Mouse (Mus musculus): Measurements from ENCODE around the gene Fam168a. TPM values are rescaled to one million over a fixed set of nuclear protein-coding genes. Genes with fewer than 3 reads are reported as not detected.
"Not testable (repeated sequence)": the region's sequence is repeated elsewhere in the genome, so short reads cannot be mapped to it uniquely, and the experiment has no call there.

The Fam168a gene
- polyA plus RNA-seq, 1 experiment from 2014 or later, result 102 TPM

DNA sequence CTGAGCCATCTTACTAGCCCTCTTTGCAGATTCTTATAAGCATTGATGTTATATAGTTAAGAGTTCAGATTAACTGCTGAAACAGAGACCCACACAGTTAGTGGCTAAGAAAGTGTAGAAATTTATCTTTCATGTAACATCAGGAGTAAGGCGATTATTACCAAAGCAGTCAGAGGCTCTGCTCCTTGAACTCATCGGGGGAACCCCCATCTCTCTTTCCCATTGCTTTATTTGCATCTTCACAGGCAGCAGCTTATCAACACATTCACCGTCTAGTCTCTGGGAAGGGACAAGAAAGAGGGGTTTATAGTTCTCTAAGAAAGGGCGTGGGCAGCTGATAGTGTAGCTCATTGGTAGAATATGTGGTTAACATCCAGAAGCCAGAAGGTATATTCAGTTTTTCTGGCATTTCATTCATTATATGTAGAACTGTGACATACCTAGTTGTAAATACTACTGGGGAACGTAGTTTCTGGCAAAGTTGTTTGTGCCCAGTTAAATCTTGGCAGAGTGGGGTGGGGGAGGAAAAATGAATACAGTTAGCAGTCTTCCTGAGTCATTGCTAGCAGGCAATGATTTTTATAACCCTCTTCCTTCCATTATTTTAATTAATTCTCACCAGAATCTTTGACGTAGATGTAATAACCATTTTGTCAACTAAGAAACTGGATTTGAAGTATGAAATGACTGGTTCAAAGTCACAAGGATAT lies 26.1 kb downstream of the Fam168a start:
- H3K4me2 ChIP-seq (ENCODE audit: low read length), result no peak overlapping the region
- H3K36me3 ChIP-seq (ENCODE audit: control insufficient read depth, insufficient read depth, low read length), result no peaks in the 10 kb centered on the region
- H3K4me1 ChIP-seq (ENCODE audit: control insufficient read depth, insufficient read depth, low read depth, low read length), result peaks cover 7% of the 10 kb centered on the region
- ATAC-seq, result no peak
- H3K27ac ChIP-seq (ENCODE audit: low read depth, low read length), result no peak overlapping the region
- no peak overlapping the region for H3K4me3 ChIP-seq (ENCODE audit: low read length)
- no peaks in the 10 kb centered on the region for H3K27me3 ChIP-seq (replicated peaks; ENCODE audit: control insufficient read depth, insufficient read depth, low read length)
- 67% methylated on average over 6 of the region's 6 CpGs for WGBS
- no peaks in the 10 kb centered on the region for H3K9me3 ChIP-seq (ENCODE audit: control insufficient read depth, low read length)
- no peak overlapping the region for H3K9ac ChIP-seq (ENCODE audit: low read depth, low read length)

DNA sequence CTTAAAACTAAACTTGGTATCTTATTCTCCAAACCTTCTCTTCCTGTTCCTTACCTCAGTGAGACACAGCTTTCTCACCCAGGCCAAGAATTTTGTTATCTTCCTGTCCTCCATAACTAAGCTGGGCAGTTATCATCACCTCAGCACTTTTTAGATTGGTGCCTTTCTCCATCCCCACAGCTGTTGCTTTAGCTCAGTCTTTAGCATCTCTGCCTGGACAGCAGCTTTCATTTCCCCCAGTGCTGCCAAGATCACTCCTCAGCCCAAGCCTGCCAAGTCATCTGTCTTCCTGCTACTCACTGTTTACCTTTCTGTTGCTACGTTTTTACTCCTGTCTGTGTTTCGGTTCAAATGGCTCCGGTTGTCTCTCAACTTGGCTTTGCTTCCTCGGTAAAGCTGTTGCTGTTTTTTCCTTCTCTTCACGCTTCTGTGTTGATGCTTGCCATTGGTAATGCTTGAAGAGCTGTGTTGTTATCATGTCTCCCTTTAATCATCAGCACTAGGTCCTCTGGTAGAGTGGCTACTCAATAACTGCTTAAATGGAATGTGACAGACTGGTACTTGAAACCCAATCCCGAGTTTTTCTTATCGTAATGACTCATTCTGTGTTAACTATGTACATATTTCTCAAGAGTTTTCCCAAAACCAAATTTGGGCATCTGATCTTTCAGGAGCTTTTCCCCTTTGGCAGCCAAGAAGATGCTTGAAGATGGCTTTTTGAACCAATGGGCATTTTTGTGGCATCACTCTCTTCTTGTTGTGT lies 26.8 kb downstream of the Fam168a start:
- WGBS, result 50% methylated on average over 7 of the region's 7 CpGs
- Histone ChIP-seq H3K27me3 (replicated peaks; ENCODE audit: control insufficient read depth, insufficient read depth, low read length) (no peaks in the 10 kb centered on the region), H3K4me2 (ENCODE audit: low read length) (no peak overlapping the region), H3K4me3 (ENCODE audit: low read length) (no peak overlapping the region), H3K9ac (ENCODE audit: low read depth, low read length) (no peak overlapping the region), H3K9me3 (ENCODE audit: control insufficient read depth, low read length) (no peaks in the 10 kb centered on the region), H3K27ac (ENCODE audit: low read depth, low read length) (peak overlapping the region; percentile 29; the same call in 1 of the 2 replicates), H3K4me1 (ENCODE audit: control insufficient read depth, insufficient read depth, low read depth, low read length) (peaks cover 7% of the 10 kb centered on the region), H3K36me3 (ENCODE audit: control insufficient read depth, insufficient read depth, low read length) (no peaks in the 10 kb centered on the region)
- ATAC-seq, result no peak

DNA sequence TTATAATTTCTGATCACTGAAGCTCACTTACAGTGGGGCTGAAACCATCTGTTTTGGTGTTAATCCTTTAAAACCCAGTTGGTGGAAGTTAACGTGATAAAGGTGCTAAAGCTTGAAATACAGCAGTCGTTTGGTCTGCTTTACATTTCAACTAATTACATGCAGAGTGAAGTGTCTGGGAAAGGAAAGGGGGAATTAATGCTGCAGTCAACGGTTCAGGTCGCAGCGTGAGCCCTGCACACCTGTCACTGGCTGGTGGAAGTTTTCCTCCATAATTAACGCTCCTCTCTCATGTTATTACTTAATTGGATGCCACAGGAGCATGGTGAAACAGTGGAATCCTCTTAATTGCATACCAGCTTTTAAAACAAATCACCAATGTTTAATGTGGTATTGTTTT lies 27.8 kb downstream of the Fam168a start:
- no peaks in the 10 kb centered on the region for H3K27me3 ChIP-seq (replicated peaks; ENCODE audit: control insufficient read depth, insufficient read depth, low read length)
- ATAC-seq, result peak; percentile 59; the same call in 1 of the 2 replicates
- H3K4me3 ChIP-seq (ENCODE audit: low read length), result no peak overlapping the region
- H3K4me1 ChIP-seq (ENCODE audit: control insufficient read depth, insufficient read depth, low read depth, low read length), result peaks cover 7% of the 10 kb centered on the region
- no peak overlapping the region for H3K4me2 ChIP-seq (ENCODE audit: low read length)
- no peaks in the 10 kb centered on the region for H3K9me3 ChIP-seq (ENCODE audit: control insufficient read depth, low read length)
- H3K9ac ChIP-seq (ENCODE audit: low read depth, low read length), result no peak overlapping the region
- 31% methylated on average over 6 of the region's 6 CpGs for WGBS
- no peaks in the 10 kb centered on the region for H3K36me3 ChIP-seq (ENCODE audit: control insufficient read depth, insufficient read depth, low read length)
- no peak overlapping the region for H3K27ac ChIP-seq (ENCODE audit: low read depth, low read length)

DNA sequence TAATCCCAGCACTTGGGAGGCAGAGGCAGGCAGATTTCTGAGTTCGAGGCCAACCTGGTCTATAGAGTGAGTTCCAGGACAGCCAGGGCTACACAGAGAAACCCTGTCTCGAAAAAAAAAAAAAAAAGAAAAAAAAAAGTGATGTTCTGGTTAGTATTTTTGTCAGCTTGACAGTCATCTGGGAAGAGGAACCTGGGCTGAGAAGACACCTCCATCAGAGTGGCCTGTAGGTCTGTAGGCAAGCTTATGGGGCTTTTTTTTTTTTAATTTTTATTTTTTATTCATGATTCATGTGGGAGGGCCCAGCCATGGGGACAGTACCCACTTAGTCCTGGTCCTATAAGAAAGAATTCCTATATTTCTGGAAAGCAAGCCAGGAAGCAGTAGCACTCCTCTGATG lies 28.5 kb downstream of the Fam168a start:
- not testable (repeated sequence) for H3K9ac ChIP-seq (ENCODE audit: low read depth, low read length); H3K4me1 ChIP-seq (ENCODE audit: control insufficient read depth, insufficient read depth, low read depth, low read length); H3K9me3 ChIP-seq (ENCODE audit: control insufficient read depth, low read length); H3K4me3 ChIP-seq (ENCODE audit: low read length); ATAC-seq; H3K27ac ChIP-seq (ENCODE audit: low read depth, low read length); H3K4me2 ChIP-seq (ENCODE audit: low read length); H3K27me3 ChIP-seq (replicated peaks; ENCODE audit: control insufficient read depth, insufficient read depth, low read length); H3K36me3 ChIP-seq (ENCODE audit: control insufficient read depth, insufficient read depth, low read length)
- WGBS, result 78% methylated on average over 2 of the region's 2 CpGs

DNA sequence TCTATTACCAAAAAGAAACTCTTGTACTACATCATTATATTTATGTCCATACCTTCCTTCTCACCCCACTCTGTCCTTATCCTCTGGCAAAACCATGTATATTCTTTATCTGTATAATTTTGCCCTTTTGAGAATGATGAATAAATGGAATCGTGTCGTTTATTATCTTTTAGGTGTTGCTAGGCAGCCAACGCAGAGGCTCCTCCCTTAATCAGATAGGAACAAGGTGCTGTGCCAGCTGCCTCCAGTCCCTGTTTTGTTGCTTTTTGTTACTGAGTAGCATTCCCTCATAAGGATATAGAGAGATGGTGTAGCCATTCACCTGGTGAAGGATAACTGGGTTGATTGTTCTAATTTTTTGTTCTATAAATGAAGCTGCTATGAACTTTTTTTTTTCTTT lies 29.7 kb downstream of the Fam168a start:
- 84% methylated on average over 3 of the region's 3 CpGs for WGBS
- Histone ChIP-seq H3K4me3 (ENCODE audit: low read length) (no peak overlapping the region), H3K36me3 (ENCODE audit: control insufficient read depth, insufficient read depth, low read length) (no peaks in the 10 kb centered on the region), H3K4me2 (ENCODE audit: low read length) (no peak overlapping the region), H3K4me1 (ENCODE audit: control insufficient read depth, insufficient read depth, low read depth, low read length) (peaks cover 7% of the 10 kb centered on the region), H3K9ac (ENCODE audit: low read depth, low read length) (no peak overlapping the region), H3K27me3 (replicated peaks; ENCODE audit: control insufficient read depth, insufficient read depth, low read length) (no peaks in the 10 kb centered on the region), H3K9me3 (ENCODE audit: control insufficient read depth, low read length) (no peaks in the 10 kb centered on the region), H3K27ac (ENCODE audit: low read depth, low read length) (no peak overlapping the region)
- no peak for ATAC-seq

DNA sequence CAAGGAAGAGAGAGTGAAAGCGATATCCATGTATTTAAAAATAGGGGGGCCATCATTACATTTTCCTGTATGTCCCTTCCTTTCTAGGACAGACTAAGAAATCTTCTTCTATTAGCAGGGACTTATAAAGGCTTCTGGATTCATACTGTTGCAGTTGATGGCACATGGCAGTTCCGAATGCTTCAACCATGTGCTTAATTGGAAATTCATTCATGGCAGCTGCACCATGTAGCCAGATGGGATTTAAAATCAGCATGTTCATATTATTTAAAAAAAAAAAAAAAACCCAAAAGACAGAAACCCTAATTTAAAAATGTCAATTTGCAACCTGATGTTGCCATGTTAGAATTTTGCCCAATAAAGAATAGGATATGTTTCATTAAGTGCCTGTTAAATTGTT lies 37.9 kb downstream of the Fam168a start:
- 62% methylated on average over 2 of the region's 2 CpGs for WGBS
- Histone ChIP-seq H3K4me3 (ENCODE audit: low read length) (no peak overlapping the region), H3K4me1 (ENCODE audit: control insufficient read depth, insufficient read depth, low read depth, low read length) (no peaks in the 10 kb centered on the region), H3K9ac (ENCODE audit: low read depth, low read length) (no peak overlapping the region), H3K4me2 (ENCODE audit: low read length) (no peak overlapping the region), H3K27ac (ENCODE audit: low read depth, low read length) (no peak overlapping the region), H3K36me3 (ENCODE audit: control insufficient read depth, insufficient read depth, low read length) (no peaks in the 10 kb centered on the region), H3K27me3 (replicated peaks; ENCODE audit: control insufficient read depth, insufficient read depth, low read length) (no peaks in the 10 kb centered on the region), H3K9me3 (ENCODE audit: control insufficient read depth, low read length) (no peaks in the 10 kb centered on the region)
- no peak for ATAC-seq

DNA sequence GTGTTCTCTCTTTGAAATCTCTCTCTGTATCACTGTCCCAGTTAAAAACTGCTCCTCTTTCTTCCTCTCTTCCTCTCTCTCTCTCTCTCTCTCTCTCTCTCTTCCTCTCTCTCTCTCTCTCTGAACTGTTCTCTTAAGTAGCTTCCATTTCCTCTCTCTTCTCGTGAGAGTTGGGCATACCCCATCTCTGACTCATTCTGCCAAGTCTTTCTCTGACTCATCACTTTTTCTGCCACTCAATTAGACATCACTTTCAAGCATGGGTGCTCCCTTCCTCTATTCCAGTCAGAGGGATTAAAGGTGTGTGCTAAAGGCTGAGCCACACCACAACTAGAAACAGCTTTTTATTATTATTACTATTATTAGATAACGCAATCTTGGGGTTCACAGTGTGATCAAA lies 43.7 kb downstream of the Fam168a start:
- no peak for ATAC-seq
- Histone ChIP-seq H3K27ac (ENCODE audit: low read depth, low read length) (no peak overlapping the region), H3K9ac (ENCODE audit: low read depth, low read length) (no peak overlapping the region), H3K9me3 (ENCODE audit: control insufficient read depth, low read length) (no peaks in the 10 kb centered on the region), H3K4me2 (ENCODE audit: low read length) (no peak overlapping the region), H3K4me1 (ENCODE audit: control insufficient read depth, insufficient read depth, low read depth, low read length) (no peaks in the 10 kb centered on the region), H3K27me3 (replicated peaks; ENCODE audit: control insufficient read depth, insufficient read depth, low read length) (no peaks in the 10 kb centered on the region), H3K4me3 (ENCODE audit: low read length) (no peak overlapping the region), H3K36me3 (ENCODE audit: control insufficient read depth, insufficient read depth, low read length) (no peaks in the 10 kb centered on the region)
- 87% methylated on average over 2 of the region's 2 CpGs for WGBS

DNA sequence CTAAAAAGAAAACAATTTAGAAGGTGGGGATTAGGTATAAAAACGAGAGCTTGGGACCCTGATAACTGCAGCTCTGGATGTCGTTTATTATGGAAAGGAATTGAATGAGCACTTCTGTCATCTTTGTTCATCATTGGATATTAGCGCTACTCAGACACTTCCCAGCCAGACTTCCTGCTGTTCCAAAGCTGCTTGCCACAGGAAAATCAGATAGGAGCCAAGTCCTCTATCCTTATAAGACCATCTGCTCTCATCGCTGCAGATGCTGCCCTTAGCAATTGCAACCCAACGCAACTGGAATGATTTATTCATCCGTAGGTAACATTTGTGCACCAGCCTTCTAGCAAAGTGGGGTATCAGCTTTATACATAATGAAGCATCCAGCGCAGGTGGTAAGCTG lies 52.3 kb downstream of the Fam168a start:
- no peak overlapping the region for H3K4me3 ChIP-seq (ENCODE audit: low read length)
- ATAC-seq, result 0 out of 2 replicates have a peak, but pooled peaks have one; percentile 24
- no peaks in the 10 kb centered on the region for H3K4me1 ChIP-seq (ENCODE audit: control insufficient read depth, insufficient read depth, low read depth, low read length)
- H3K9ac ChIP-seq (ENCODE audit: low read depth, low read length), result no peak overlapping the region
- 0 out of 2 replicates have a peak overlapping the region, but pooled peaks have one; percentile 42 for H3K27ac ChIP-seq (ENCODE audit: low read depth, low read length)
- no peak overlapping the region for H3K4me2 ChIP-seq (ENCODE audit: low read length)
- H3K36me3 ChIP-seq (ENCODE audit: control insufficient read depth, insufficient read depth, low read length), result no peaks in the 10 kb centered on the region
- 72% methylated on average over 7 of the region's 7 CpGs for WGBS
- no peaks in the 10 kb centered on the region for H3K27me3 ChIP-seq (replicated peaks; ENCODE audit: control insufficient read depth, insufficient read depth, low read length)
- H3K9me3 ChIP-seq (ENCODE audit: control insufficient read depth, low read length), result no peaks in the 10 kb centered on the region; the same call in 1 of the 2 replicates

DNA sequence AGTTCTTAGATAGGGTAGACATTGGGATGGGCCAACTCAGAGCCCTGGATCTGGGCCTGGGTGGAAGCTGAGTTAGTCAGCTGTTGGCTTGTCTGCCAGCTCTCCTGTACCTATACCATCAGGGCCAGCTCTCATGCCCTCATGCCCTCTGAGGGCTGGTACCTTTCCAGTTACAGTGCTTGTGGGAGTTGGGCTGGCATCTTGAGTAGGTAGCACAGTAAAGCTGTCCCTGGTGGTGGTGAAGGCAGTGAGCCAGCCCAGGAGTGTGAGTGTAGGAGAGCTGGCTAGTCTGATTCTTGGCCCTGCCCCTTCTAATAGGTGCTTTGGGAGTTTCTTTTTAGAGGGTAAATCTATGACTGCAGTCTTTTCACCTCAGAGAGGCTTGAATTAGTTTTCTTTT lies 56.3 kb downstream of the Fam168a start:
- H3K27ac ChIP-seq (ENCODE audit: low read depth, low read length), result peak overlapping the region; percentile 17
- peak; percentile 27; the same call in 1 of the 2 replicates for ATAC-seq

More for the DNA sequence above, 56.3 kb downstream of the Fam168a start:
- Histone ChIP-seq H3K9me3 (ENCODE audit: control insufficient read depth, low read length) (no peaks in the 10 kb centered on the region), H3K27me3 (replicated peaks; ENCODE audit: control insufficient read depth, insufficient read depth, low read length) (no peaks in the 10 kb centered on the region), H3K4me1 (ENCODE audit: control insufficient read depth, insufficient read depth, low read depth, low read length) (no peaks in the 10 kb centered on the region), H3K36me3 (ENCODE audit: control insufficient read depth, insufficient read depth, low read length) (no peaks in the 10 kb centered on the region), H3K4me3 (ENCODE audit: low read length) (no peak overlapping the region), H3K9ac (ENCODE audit: low read depth, low read length) (no peak overlapping the region), H3K4me2 (ENCODE audit: low read length) (no peak overlapping the region)

Measured in hindbrain, embryonic 16.5 days (tissue).